Mouse (Mus musculus) midbrain, embryonic 11.5 days (tissue): ENCODE data around the gene Arl5a. TPM values are rescaled to one million over a fixed set of nuclear protein-coding genes. Genes with fewer than 3 reads are reported as not detected.

Source experiments
- ATAC-seq: fragments of 200-750 bp; cut with Nextera tagmentation; 2 replicates; pipeline ENCODE4 v1.8.0; 2017; ENCODE audit warnings: moderate TSS enrichment, moderate library complexity; ENCODE audit not compliant: low FRiP score
- DNase-seq: peaks from one replicate; pipeline ENCODE4 v3.0.0; 2015; ENCODE audit warnings: low spot score; ENCODE audit errors: missing footprints
- H3K27ac ChIP-seq: fragments of 300-500 bp; sonication (generic); 2 replicates; pipeline ENCODE4 v1.5.1; 2014; ENCODE audit warnings: low read depth, low read length
- H3K27me3 ChIP-seq: fragments of 300-500 bp; sonication (generic); 2 replicates; pipeline ENCODE4 v1.6.1; 2014; ENCODE audit warnings: mild to moderate bottlenecking, low read length, moderate library complexity, mixed read lengths; ENCODE audit not compliant: control insufficient read depth, insufficient read depth
- H3K36me3 ChIP-seq: fragments of 300-500 bp; sonication (generic); 2 replicates; pipeline ENCODE4 v1.6.1; 2014; ENCODE audit warnings: mild to moderate bottlenecking, low read length, moderate library complexity, mixed read lengths; ENCODE audit not compliant: control insufficient read depth, insufficient read depth
- H3K4me1 ChIP-seq: fragments of 300-500 bp; sonication (generic); 2 replicates; pipeline ENCODE4 v1.6.1; 2014; ENCODE audit warnings: low read length; ENCODE audit not compliant: control insufficient read depth, insufficient read depth
- H3K4me2 ChIP-seq: fragments of 300-500 bp; sonication (generic); 2 replicates; pipeline ENCODE4 v1.6.1; 2014; ENCODE audit warnings: mild to moderate bottlenecking, moderate library complexity
- H3K4me3 ChIP-seq: fragments of 300-500 bp; sonication (generic); 2 replicates; pipeline ENCODE4 v1.5.1; 2014; ENCODE audit warnings: low read depth, low read length
- H3K9ac ChIP-seq: fragments of 300-500 bp; sonication (generic); 2 replicates; pipeline ENCODE4 v1.6.1; 2014; ENCODE audit warnings: low read length
- H3K9me3 ChIP-seq: fragments of 300-500 bp; sonication (generic); 2 replicates; pipeline ENCODE4 v1.6.1; 2016; ENCODE audit warnings: low read length; ENCODE audit not compliant: control insufficient read depth
- WGBS: fragments of 180-500 bp; shearing (Covaris S2); extraction: QIAGEN DNeasy Blood & Tissue Kit; methylation state at CpG from one replicate; pipeline ENCODE4 v1.1.7; 2014; 5-methylcytosine and 5-hydroxymethylcytosine counted together
- polyA plus RNA-seq: library from polyadenylated mRNA; unstranded; fragments of >200 nt; fragmentation: Nextera tagmentation; extraction: Ambion mirVana; gene quantifications from 2 replicates; pipeline ENCODE4 v1.2.1, GENCODE M21; 2014

Gene Arl5a
- polyA plus RNA-seq, 1 experiment from 2014 or later: 77.9 TPM

DNA sequence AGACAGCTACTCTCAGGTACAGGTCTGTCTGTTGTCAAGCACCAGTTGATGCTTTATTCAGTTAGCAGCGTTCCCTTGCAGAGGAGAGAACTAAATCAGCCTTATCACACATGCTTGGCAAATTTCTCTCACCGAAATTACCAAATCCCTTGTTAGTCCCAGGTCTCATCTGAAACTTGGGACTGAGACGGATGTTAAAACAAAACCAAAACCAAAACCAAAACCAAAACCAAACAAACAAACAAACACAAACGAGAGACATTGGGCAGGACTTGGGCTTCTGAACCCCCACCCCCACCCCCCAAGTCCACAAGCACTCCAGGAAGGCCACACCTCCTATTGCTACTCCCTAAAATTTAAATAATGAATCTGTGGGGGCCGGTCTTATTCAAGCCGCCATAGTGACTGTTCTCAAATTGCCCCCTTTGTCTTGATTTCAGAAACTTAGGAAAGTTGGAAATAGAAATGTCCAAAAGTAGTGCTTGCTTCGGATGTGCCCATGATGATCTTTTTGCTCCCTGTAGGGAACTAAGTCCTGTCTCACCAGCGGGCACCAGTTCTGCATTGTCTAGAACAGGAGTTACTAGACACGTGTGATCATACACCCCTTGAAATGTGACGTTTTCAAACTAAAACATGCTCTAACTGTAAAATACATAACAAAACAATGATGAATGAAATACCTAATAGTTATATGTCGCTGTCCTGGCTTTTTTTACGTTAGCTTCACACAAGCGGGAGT is 46.8 kb downstream of the Arl5a start:
- Histone ChIP-seq H3K27me3 (no peaks in the 10 kb centered on the region), H3K9ac (no peak overlapping the region), H3K36me3 (no peaks in the 10 kb centered on the region), H3K4me3 (no peak overlapping the region), H3K4me1 (no peaks in the 10 kb centered on the region), H3K27ac (no peak overlapping the region), H3K9me3 (no peaks in the 10 kb centered on the region), H3K4me2 (no peak overlapping the region)
- DNase-seq (no peak), ATAC-seq (no peak)
- 53% methylated on average over 13 of the region's 13 CpGs for WGBS

DNA sequence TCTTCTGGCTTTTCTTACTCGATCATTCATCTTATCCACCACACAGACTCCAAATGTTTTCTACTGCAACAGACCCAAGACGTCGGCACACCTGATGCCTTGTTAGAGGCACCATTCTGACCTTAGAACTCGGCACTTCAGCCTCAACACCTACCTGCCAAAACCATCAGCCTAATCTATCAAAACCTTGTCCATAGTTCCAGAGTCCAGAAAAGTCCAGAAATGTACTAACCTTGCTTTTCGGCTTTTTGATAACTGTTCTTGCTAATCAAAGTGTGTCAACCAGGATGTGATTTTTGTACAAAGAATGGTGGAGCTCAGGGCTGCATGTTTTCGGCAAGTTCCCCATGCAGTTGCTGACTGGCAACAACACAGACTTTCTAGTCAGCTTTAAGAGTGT is 50.0 kb downstream of the Arl5a start:
- Histone ChIP-seq H3K4me1 (no peaks in the 10 kb centered on the region), H3K9me3 (no peaks in the 10 kb centered on the region), H3K4me3 (no peak overlapping the region), H3K36me3 (no peaks in the 10 kb centered on the region), H3K9ac (no peak overlapping the region), H3K27ac (no peak overlapping the region), H3K27me3 (no peaks in the 10 kb centered on the region), H3K4me2 (no peak overlapping the region)
- 94% methylated on average over 6 of the region's 6 CpGs for WGBS
- ATAC-seq: no peak
- DNase-seq: no peak

DNA sequence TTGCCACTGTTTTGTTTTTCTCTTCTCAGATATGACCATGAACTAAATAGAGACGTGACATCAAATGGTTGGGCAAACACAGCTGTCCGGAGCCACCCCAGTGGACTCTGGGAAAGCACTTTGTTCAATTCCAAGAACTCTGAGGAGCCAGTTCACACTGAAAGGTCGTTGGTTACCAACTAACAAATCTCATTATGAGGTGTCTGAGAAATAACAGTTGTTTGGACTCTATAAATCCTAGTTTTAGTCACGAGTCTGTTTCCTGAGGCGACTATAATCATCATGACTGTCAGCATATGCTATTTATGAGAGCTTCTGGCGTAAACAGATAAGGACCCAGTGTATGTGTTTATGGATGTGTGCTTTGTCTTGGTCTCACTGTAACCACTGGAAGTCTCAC is 52.2 kb downstream of the Arl5a start:
- no peak for DNase-seq
- no peaks in the 10 kb centered on the region for H3K4me1 ChIP-seq
- 81% methylated on average over 6 of the region's 6 CpGs for WGBS

GRCm38 (mm10) chr2:52372080-52372479 is 52.6 kb downstream of the Arl5a start:
- Histone ChIP-seq H3K9ac (no peak overlapping the region), H3K27ac (no peak overlapping the region), H3K4me2 (no peak overlapping the region), H3K27me3 (no peaks in the 10 kb centered on the region), H3K4me1 (no peaks in the 10 kb centered on the region), H3K36me3 (no peaks in the 10 kb centered on the region), H3K9me3 (no peaks in the 10 kb centered on the region), H3K4me3 (no peak overlapping the region)
- DNase-seq (no peak), ATAC-seq (no peak)
- WGBS: 88% methylated on average over 4 of the region's 4 CpGs

More for the DNA sequence above, 52.2 kb downstream of the Arl5a start:
- no peak overlapping the region for H3K27ac ChIP-seq
- H3K9me3 ChIP-seq: no peaks in the 10 kb centered on the region
- no peak overlapping the region for H3K4me2 ChIP-seq
- no peaks in the 10 kb centered on the region for H3K36me3 ChIP-seq
- no peak for ATAC-seq
- H3K9ac ChIP-seq: no peak overlapping the region
- H3K4me3 ChIP-seq: no peak overlapping the region
- H3K27me3 ChIP-seq: no peaks in the 10 kb centered on the region

GRCm38 (mm10) chr2:52371066-52371465 is 53.6 kb downstream of the Arl5a start:
- no peaks in the 10 kb centered on the region for H3K36me3 ChIP-seq

DNA sequence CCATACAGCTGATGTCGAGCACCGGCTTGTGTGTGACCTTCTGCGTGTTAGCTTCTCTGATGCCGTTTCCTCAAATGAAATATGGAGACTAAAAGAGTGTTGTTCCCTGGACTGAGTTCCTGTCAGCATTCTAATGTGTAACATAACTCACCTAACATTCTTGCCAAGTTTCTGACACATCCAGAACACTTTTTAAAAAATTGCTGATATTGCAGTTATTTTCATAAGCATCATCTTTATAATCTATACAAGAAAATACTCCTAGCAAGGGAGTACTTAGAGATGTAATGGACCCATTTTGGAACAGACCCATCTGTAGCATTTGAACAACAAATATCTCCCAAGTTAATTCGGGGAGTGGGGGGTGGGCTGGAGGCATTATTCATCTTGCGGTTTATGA is 55.1 kb downstream of the Arl5a start:
- H3K9ac ChIP-seq: no peak overlapping the region
- H3K9me3 ChIP-seq: no peaks in the 10 kb centered on the region
- no peak overlapping the region for H3K4me2 ChIP-seq
- no peaks in the 10 kb centered on the region for H3K27me3 ChIP-seq
- no peak overlapping the region for H3K4me3 ChIP-seq
- no peak overlapping the region for H3K27ac ChIP-seq
- H3K36me3 ChIP-seq: no peaks in the 10 kb centered on the region
- DNase-seq (no peak), ATAC-seq (no peak)
- no peaks in the 10 kb centered on the region for H3K4me1 ChIP-seq
- WGBS: 92% methylated on average over 6 of the region's 6 CpGs

More at GRCm38 (mm10) chr2:52371066-52371465, 53.6 kb downstream of the Arl5a start:
- Histone ChIP-seq H3K27ac (no peak overlapping the region), H3K27me3 (no peaks in the 10 kb centered on the region), H3K9ac (no peak overlapping the region), H3K4me3 (no peak overlapping the region), H3K4me2 (no peak overlapping the region), H3K9me3 (no peaks in the 10 kb centered on the region), H3K4me1 (no peaks in the 10 kb centered on the region)
- DNase-seq (no peak), ATAC-seq (no peak)
- 71% methylated on average over 2 of the region's 2 CpGs for WGBS

- H3K4me3 ChIP-seq: no peak overlapping the region
- no peak overlapping the region for H3K9ac ChIP-seq
- H3K9me3 ChIP-seq: no peaks in the 10 kb centered on the region
- WGBS: 94% methylated on average over 5 of the region's 5 CpGs
- no peak for DNase-seq
- ATAC-seq: no peak
- H3K4me1 ChIP-seq: no peaks in the 10 kb centered on the region
- H3K27ac ChIP-seq: no peak overlapping the region
- no peaks in the 10 kb centered on the region for H3K36me3 ChIP-seq
- no peaks in the 10 kb centered on the region for H3K27me3 ChIP-seq
- no peak overlapping the region for H3K4me2 ChIP-seq
Measured at GRCm38 (mm10) chr2:52367665-52368064, 57.0 kb downstream of the Arl5a start.

DNA sequence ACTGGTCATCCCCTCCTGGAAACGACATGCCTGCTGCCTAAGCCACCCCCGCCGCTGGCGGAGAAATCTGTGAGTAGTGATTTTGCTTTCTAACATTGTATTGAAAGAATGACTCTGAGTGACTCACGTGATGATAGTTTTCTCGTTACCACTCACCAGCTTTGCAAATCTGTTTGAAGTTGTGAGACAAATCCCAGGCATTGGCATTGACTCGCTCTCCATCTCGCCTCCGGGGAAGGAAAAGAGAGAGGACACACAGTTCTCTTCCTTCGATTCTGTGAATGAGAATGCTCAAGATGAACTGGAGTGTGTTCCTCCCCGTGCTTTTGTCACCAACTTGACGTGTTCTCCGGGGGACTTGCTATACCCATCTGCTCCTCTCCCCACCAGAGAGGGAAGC is 57.5 kb downstream of the Arl5a start:
- H3K9ac ChIP-seq: no peak overlapping the region
- 77% methylated on average over 13 of the region's 13 CpGs for WGBS
- H3K27ac ChIP-seq: no peak overlapping the region
- H3K4me1 ChIP-seq: no peaks in the 10 kb centered on the region
- H3K27me3 ChIP-seq: no peaks in the 10 kb centered on the region
- H3K4me2 ChIP-seq: no peak overlapping the region
- no peak overlapping the region for H3K4me3 ChIP-seq
- ATAC-seq (no peak), DNase-seq (no peak)
- H3K36me3 ChIP-seq: no peaks in the 10 kb centered on the region
- H3K9me3 ChIP-seq: no peaks in the 10 kb centered on the region

DNA sequence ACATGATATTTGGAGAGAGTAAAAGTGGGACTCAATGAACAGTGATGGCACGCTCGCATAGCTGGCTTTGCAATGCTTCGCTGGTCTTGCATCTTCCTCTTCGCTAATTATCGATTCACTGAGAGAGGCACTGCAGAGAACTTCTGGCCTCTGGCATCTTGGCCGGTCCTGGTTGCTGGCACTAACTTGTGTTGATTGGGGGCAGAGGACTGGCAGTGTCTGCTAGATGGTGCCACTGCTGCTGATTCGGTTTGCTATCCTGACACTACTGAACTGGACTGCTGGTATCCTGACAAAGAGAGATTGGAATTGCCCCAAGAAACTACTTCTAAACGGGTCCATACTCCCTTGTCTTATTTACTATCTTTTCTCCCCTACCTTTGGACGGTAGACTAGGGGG is 63.6 kb downstream of the Arl5a start:
- no peak for ATAC-seq
- Histone ChIP-seq H3K4me2 (no peak overlapping the region), H3K4me1 (no peaks in the 10 kb centered on the region), H3K9me3 (no peaks in the 10 kb centered on the region), H3K36me3 (no peaks in the 10 kb centered on the region), H3K27me3 (no peaks in the 10 kb centered on the region), H3K27ac (no peak overlapping the region), H3K9ac (no peak overlapping the region), H3K4me3 (no peak overlapping the region)
- DNase-seq: no peak
- WGBS: 91% methylated on average over 9 of the region's 9 CpGs
